Mouse (Mus musculus): ENCODE measurements around the gene Tomm20.
"Not testable (repeated sequence)": the region's sequence is repeated elsewhere in the genome, so short reads cannot be mapped to it uniquely, and the experiment has no call there.

Gene Tomm20

DNA sequence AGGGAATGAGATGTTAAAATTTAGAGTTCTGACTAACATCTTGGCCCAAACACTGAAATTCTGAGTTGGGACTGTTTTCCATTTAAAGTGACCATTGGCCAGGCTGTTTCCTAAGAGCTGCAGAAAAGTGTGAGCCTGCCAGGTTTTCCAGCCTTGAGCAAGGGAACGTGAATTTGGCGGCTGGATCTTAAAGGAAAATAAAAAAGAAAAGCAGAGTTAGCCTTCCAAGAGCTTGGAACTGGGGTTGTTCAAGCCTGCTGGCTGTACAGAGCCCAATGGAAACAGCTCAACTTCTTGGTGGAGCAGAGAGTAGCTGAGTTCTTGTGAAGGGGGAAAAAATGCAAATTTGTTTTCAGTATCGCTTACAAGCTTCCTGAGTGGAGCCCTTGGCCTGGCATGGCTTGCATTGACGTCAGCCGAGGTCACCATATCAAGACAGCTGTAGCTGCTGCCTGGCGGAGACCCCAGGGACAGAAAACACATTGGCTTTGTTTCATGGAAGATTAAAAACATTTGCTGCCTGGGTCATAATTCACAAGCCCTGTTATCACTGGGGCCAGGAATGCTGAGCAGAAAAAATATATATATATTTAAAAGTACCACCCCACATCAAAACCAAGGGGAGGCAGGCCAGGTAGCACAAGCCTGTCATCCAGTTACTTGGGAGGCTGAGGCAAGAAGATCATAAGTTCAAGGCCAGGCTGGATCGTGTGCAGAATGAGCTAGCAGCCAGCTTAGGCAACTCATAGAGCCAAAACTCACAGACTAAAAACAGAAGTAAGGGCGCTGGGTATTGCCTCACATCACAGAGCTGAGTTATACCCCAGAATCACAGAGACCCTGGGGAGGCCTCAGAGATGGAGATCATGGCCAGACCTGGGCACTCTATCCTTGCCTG, 58.7 kb downstream of the Tomm20 start:
- CTCF ChIA-PET = interaction anchor here (0.9 kb wide), 1 partner anchor 305 kb away, joined by 5 read pairs; no protein-coding TSS in a partner anchor

DNA sequence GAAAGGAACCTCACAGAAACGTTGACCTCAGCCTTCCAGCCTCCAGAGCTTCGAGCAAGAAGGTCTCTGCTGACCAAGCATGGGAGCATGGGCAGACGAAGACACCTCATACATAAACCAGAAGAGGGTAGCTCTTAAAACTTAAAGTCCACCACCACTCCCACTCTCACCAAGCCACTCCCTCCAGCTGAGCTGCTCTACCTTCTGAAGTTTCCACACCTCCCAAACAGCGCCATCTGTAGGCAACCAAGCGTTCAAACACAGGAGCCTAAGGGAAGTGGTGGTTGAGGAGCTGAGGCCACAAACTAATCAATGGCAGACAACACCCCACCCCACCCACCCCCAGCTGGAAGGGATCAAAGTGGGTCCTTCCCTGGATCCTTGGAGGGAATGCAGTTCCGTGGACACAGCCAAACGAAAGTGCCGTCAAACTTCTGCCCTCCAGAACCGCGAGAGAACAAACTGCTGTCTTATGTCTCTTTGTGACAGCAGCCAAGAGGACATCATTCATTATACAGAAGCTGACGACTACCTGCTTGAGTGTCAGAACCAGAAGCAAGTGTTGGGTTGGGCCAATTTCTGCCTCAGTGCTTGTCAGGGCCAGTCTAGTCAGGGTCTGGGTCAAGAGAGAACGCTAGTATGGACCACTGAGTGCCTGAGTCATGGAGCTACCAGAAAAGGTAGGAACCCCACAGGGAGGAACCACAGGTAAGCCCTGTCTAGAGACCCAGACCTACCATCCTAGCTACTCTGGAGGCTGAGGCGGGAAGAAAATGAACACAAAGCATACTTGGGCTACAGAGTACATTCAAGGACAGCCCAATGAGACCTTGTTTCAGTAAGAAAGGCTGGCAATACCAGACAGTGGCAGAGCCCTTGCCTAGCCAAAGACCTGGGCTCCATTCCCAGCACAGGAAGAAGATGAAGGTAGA, 59.8 kb downstream of the Tomm20 start:
- CTCF ChIA-PET = interaction anchor here (1.1 kb wide), 1 partner anchor 31 kb away, joined by 3 read pairs; no protein-coding TSS in a partner anchor

DNA sequence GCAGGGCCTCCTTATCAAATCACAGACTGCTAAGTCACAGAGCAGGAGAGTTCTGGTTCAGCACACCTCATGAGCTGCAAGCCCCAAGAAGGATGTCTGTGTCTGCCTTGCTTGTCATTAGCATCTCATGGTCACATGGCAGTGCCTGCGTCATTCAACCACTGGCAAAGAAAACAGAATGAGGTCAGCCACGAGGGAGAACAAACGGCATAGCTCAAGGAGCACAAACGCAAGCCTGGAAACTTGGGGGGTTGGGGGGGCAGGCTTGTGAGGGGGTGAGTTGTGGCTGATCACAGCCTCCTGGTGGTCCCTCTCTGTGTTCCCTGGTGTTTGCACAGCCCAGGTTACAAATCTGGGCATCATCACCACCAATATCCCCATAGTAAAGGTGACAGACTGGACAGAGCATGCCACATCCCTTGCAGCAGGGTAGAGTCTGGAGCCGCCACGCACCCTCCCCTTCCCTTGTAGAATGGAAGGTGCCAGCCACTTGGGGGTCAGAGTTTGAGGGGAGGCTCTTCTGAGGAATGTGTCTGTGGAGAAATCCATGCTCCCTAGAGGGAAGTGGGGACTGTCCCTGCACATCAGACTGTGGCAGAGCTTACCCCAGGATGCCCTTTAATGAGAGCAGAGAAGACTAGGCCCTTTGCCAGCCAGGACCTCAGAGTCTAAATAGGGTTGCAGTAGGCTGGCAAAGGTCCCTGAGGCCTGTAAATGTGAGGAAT, 61.3 kb downstream of the Tomm20 start:
- CTCF ChIA-PET = interaction anchor here (0.7 kb wide), 1 partner anchor 10 kb away, joined by 9 read pairs; no protein-coding TSS in a partner anchor

DNA sequence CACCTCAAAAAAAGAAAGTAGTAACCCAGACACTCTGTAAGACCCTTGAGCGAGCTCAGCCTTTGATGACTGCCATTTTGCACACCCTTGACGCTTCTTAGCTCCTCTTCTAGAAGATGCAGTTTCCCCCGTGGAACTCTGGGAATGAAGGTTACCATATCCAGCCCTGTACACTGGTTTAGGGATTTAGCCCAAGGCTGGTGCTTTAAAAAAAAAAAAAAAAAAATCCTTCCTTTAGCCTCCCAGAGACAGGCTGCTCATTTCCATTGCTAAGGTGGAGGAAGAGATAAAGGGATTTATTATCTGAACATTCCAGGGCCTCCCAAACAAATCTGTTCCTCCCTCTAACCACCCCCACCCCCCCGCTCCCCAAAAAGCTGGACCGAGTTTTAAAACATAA, 61.9 kb downstream of the Tomm20 start:
- CTCF ChIA-PET = interaction anchor here (0.7 kb wide), 1 partner anchor 11 kb away, joined by 9 read pairs; no protein-coding TSS in a partner anchor

DNA sequence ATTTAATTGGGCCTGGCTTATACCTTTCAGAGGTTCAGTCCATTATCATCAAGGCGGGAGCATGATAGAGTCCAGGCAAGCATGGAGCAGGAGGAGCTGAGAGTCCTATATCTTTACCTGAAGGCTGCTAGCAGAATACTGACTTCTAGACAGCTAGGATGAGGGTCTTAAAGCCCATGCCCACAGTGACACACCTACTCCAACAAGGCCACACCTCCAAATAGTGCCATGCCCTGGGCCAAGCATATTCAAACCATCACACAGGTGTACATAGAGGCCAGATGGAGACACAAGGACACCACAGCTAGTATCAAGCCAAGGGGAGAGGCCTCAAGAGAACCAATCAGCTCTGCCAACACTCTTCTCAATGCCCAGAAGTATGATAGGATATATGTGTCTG, 63.1 kb downstream of the Tomm20 start:
- CTCF ChIA-PET = not testable (repeated sequence)

DNA sequence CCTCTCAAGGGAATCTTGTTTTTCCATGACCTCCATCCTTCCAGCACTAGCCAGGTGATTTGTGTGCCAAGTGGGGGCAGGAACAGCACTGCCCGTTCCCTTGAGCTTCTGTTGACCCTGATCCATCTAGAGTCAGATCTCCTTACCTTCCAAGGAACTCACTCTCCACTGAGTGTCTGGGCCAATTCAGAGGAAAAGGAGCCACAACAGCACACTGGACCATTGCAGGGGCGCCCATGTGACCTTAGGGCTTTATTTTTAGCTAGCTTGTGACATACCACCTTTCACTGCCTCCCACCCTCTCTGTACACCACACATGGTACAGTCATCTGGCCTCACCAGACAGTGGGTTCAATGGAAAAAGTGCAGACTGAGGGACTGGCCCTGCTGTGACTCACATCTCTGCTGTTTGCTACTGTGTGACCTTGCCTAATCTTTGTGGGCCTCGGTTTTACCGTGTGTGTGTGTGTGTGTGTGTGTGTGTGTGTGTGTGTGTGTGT, 64.0 kb downstream of the Tomm20 start:
- CTCF ChIA-PET = no interaction called here

Measured in spleen, embryonic (tissue).